Mouse (Mus musculus) lung, embryonic 15.5 days (tissue): ENCODE data around the gene Ttc28. TPM values are rescaled to one million over a fixed set of nuclear protein-coding genes. Genes with fewer than 3 reads are reported as not detected.

Experiments used
- ATAC-seq: fragments of 200-750 bp; cut with Nextera tagmentation; 2 replicates; pipeline ENCODE4 v1.8.0; 2017; ENCODE audit warnings: moderate number of reproducible peaks, borderline replicate concordance; ENCODE audit not compliant: low FRiP score, low TSS enrichment; ENCODE audit errors: extremely low read depth
- H3K27ac ChIP-seq: fragments of 300-500 bp; sonication (generic); 2 replicates; pipeline ENCODE4 v1.5.1; 2015; ENCODE audit warnings: moderate library complexity, mild to moderate bottlenecking, inconsistent platforms
- H3K27me3 ChIP-seq: fragments of 300-500 bp; sonication (generic); 2 replicates; pipeline ENCODE4 v1.6.1; 2015; ENCODE audit warnings: inconsistent platforms
- H3K36me3 ChIP-seq: fragments of 300-500 bp; sonication (generic); 2 replicates; pipeline ENCODE4 v1.6.1; 2015; ENCODE audit warnings: inconsistent platforms
- H3K4me1 ChIP-seq: fragments of 300-500 bp; sonication (generic); 2 replicates; pipeline ENCODE4 v1.6.1; 2015; ENCODE audit warnings: inconsistent platforms
- H3K4me2 ChIP-seq: fragments of 300-500 bp; sonication (generic); 2 replicates; pipeline ENCODE4 v1.6.1; 2015; ENCODE audit warnings: inconsistent platforms, mild to moderate bottlenecking, moderate library complexity
- H3K4me3 ChIP-seq: fragments of 300-500 bp; sonication (generic); 2 replicates; pipeline ENCODE4 v1.5.1; 2015; ENCODE audit warnings: mild to moderate bottlenecking, inconsistent platforms
- H3K9ac ChIP-seq: fragments of 300-500 bp; sonication (generic); 2 replicates; pipeline ENCODE4 v1.6.1; 2015; ENCODE audit warnings: inconsistent platforms
- H3K9me3 ChIP-seq: fragments of 300-500 bp; sonication (generic); 2 replicates; pipeline ENCODE4 v1.6.1; 2016; ENCODE audit warnings: inconsistent platforms
- WGBS: fragments of 180-500 bp; shearing (Covaris S2); methylation state at CpG from one replicate; pipeline ENCODE4 v1.1.7; 2015; 5-methylcytosine and 5-hydroxymethylcytosine counted together
- polyA plus RNA-seq: library from polyadenylated mRNA; unstranded; fragments of >200 nt; fragmentation: Nextera tagmentation; extraction: Ambion mirVana; gene quantifications from 2 replicates; pipeline ENCODE4 v1.2.1, GENCODE M21; 2015

Ttc28 gene
- polyA plus RNA-seq, 1 experiment from 2014 or later = 9.9 TPM

DNA sequence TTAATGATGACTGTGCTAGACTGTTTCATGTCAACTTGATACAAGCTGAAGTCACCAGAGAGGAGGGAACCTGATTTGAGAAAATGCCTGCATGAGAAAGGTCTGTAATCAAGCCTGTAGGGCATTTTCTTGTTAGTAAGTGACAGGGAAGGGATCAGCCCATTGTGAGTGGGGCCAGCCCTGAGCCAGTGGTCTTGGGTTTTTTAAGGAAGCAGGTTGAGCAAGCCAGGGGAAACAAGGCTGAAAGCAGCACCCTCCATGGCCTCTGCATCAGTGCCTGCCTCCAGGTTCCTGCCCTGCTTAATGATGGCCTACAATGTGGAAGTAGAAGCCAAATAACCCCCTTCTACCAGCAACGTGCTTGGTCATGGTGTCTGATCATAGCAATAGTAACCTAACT lies 89.0 kb downstream of the Ttc28 start:
- Histone ChIP-seq H3K27me3 (no peaks in the 10 kb centered on the region), H3K36me3 (no peaks in the 10 kb centered on the region), H3K9ac (no peak overlapping the region), H3K4me1 (peaks cover 16% of the 10 kb centered on the region), H3K9me3 (no peaks in the 10 kb centered on the region), H3K4me2 (no peak overlapping the region), H3K4me3 (no peak overlapping the region), H3K27ac (no peak overlapping the region)
- WGBS = 68% methylated on average over 1 of the region's 1 CpGs
- ATAC-seq = no peak

- no peaks in the 10 kb centered on the region for H3K36me3 ChIP-seq
- ATAC-seq = no peak
- no peak overlapping the region for H3K27ac ChIP-seq
- H3K27me3 ChIP-seq = no peaks in the 10 kb centered on the region
- no peak overlapping the region for H3K4me3 ChIP-seq
- no peaks in the 10 kb centered on the region for H3K9me3 ChIP-seq
- H3K4me2 ChIP-seq = no peak overlapping the region
- H3K4me1 ChIP-seq = peaks cover 16% of the 10 kb centered on the region
- H3K9ac ChIP-seq = no peak overlapping the region
- 46% methylated on average over 9 of the region's 9 CpGs for WGBS
Observed at GRCm38 (mm10) chr5:110970162-110970780, 90.7 kb downstream of the Ttc28 start.

GRCm38 (mm10) chr5:110976721-110977120 lies 97.1 kb downstream of the Ttc28 start:
- Histone ChIP-seq H3K4me1 (peaks cover 16% of the 10 kb centered on the region), H3K36me3 (no peaks in the 10 kb centered on the region), H3K27me3 (no peaks in the 10 kb centered on the region), H3K9ac (no peak overlapping the region), H3K27ac (no peak overlapping the region), H3K4me3 (no peak overlapping the region), H3K9me3 (no peaks in the 10 kb centered on the region), H3K4me2 (no peak overlapping the region)
- WGBS = 72% methylated on average over 7 of the region's 7 CpGs
- ATAC-seq = no peak

DNA sequence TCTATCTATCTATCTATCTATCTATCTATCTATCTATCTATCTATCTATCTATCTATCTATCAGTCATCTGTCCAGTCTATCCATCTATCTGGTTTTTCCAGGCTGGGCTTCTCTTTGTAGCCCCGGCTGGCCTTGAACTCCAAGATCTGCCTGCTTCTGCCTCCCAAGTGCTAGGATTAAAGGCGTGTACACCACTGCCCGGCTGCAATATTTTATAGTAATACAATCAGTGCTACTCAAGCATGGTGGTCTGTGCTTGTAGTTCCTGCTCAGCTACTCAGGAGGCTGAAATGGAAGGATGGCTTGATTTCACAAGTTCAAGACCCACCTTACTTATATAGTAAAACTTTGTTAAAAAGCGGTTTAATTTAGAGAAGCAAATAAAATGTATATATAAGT lies 98.2 kb downstream of the Ttc28 start:
- Histone ChIP-seq H3K9ac (no peak overlapping the region), H3K27me3 (no peaks in the 10 kb centered on the region), H3K4me3 (no peak overlapping the region), H3K4me1 (peaks cover 21% of the 10 kb centered on the region), H3K4me2 (no peak overlapping the region), H3K27ac (no peak overlapping the region), H3K9me3 (no peaks in the 10 kb centered on the region), H3K36me3 (no peaks in the 10 kb centered on the region)
- ATAC-seq = no peak
- 84% methylated on average over 4 of the region's 4 CpGs for WGBS

DNA sequence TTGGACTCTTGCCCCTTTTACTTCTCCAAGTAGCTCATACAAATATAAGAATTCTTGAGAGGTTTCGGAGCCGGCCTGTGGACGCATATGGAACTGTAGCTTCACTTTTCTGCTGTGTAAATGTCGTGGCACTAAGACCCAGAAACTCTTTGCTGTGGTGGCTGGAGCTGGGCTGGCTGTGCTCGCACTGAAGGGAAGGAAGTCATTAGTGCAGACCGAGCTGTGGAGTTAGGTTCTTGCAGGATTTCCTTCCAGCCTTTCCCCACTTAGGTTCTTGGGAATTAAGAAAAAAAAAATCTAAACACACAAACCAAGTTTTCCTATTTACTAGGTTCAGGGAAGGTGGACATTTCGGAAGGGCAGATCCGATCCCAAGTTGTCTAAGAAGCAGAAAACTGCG lies 98.9 kb downstream of the Ttc28 start:
- Histone ChIP-seq H3K4me3 (peak overlapping the region; percentile 86), H3K9me3 (no peaks in the 10 kb centered on the region), H3K36me3 (no peaks in the 10 kb centered on the region), H3K27me3 (no peaks in the 10 kb centered on the region), H3K9ac (peak overlapping the region; percentile 80), H3K4me2 (peak overlapping the region; percentile 88), H3K27ac (peak overlapping the region; percentile 96), H3K4me1 (peaks cover 23% of the 10 kb centered on the region)
- peak; percentile 90 for ATAC-seq
- 1% methylated on average over 9 of the region's 9 CpGs for WGBS

- H3K9me3 ChIP-seq = no peaks in the 10 kb centered on the region
- ATAC-seq = peak; percentile 63
- under 1% methylated on average over 103 of the region's 104 CpGs for WGBS
- no peaks in the 10 kb centered on the region for H3K27me3 ChIP-seq
- H3K4me3 ChIP-seq = peak overlapping the region; percentile 86
- peak overlapping the region; percentile 80 for H3K9ac ChIP-seq
- peaks cover 23% of the 10 kb centered on the region for H3K4me1 ChIP-seq
- peak overlapping the region; percentile 88 for H3K4me2 ChIP-seq
- H3K27ac ChIP-seq = peak overlapping the region; percentile 96
- no peaks in the 10 kb centered on the region for H3K36me3 ChIP-seq
Observed at GRCm38 (mm10) chr5:110979011-110979860, 99.6 kb downstream of the Ttc28 start.

DNA sequence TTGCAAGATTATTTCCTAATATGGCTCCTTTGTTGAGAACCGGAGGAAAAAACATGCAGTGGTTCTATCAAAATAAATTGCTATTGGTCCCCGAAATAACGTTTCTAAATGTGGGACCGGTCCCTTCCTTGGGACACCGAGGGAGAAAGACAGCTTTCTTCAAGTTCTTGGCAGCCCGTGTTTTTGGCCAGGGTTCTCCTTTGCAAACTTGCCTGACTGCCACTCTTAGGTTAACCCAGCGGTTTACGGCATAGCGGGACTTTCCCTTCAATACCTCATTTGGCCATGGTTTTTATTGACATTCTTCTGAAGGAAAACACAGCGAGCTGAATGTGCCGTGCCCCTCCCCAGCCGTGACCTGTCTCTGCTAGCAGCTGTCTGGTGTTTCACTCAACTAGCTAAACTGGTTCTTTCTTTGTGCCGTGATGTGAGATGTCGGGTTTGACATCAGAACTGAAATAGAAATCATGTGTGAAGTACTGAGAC lies 100.3 kb downstream of the Ttc28 start:
- Histone ChIP-seq H3K36me3 (no peaks in the 10 kb centered on the region), H3K4me2 (peak overlapping the region; percentile 88), H3K27me3 (no peaks in the 10 kb centered on the region), H3K4me3 (peak overlapping the region; percentile 86), H3K27ac (peak overlapping the region; percentile 96), H3K4me1 (peaks cover 23% of the 10 kb centered on the region), H3K9me3 (no peaks in the 10 kb centered on the region), H3K9ac (peak overlapping the region; percentile 80)
- WGBS = under 1% methylated on average over 14 of the region's 14 CpGs
- peak; percentile 64; the same call in 1 of the 2 replicates for ATAC-seq

- H3K9me3 ChIP-seq = no peaks in the 10 kb centered on the region
- H3K9ac ChIP-seq = peak overlapping the region; percentile 80
- H3K27ac ChIP-seq = peak overlapping the region; percentile 96; the same call in 1 of the 2 replicates
- H3K27me3 ChIP-seq = no peaks in the 10 kb centered on the region
- ATAC-seq = no peak
- peaks cover 23% of the 10 kb centered on the region for H3K4me1 ChIP-seq
- H3K36me3 ChIP-seq = no peaks in the 10 kb centered on the region
- WGBS = 32% methylated on average over 5 of the region's 5 CpGs
- peak overlapping the region; percentile 88 for H3K4me2 ChIP-seq
- peak overlapping the region; percentile 86 for H3K4me3 ChIP-seq
Observed at GRCm38 (mm10) chr5:110980576-110980975, 101.0 kb downstream of the Ttc28 start.

DNA sequence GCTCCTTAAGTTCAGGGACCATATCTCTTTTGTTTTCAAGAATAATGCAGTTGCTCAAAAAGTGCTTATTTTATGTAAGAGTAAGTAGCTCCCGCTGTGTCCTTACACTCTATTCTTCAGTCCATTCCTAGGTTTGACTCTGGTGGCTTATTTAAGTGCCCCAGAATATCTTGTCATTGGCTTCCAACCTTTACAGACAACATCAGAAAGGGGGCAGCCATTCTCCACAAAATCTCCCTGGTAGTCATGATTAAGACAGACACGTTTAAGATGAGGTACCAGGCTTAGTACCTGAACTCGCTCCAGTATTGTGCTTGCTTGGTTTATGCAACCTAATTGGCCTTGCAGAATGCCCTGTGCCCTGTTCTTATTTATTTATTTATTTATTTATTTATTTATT lies 102.8 kb downstream of the Ttc28 start:
- H3K9me3 ChIP-seq = no peaks in the 10 kb centered on the region
- WGBS = 62% methylated on average over 3 of the region's 3 CpGs
- no peak overlapping the region for H3K27ac ChIP-seq
- H3K9ac ChIP-seq = no peak overlapping the region
- H3K27me3 ChIP-seq = no peaks in the 10 kb centered on the region
- no peak for ATAC-seq
- H3K4me3 ChIP-seq = no peak overlapping the region
- H3K36me3 ChIP-seq = no peaks in the 10 kb centered on the region
- H3K4me1 ChIP-seq = peaks cover 23% of the 10 kb centered on the region
- no peak overlapping the region for H3K4me2 ChIP-seq

DNA sequence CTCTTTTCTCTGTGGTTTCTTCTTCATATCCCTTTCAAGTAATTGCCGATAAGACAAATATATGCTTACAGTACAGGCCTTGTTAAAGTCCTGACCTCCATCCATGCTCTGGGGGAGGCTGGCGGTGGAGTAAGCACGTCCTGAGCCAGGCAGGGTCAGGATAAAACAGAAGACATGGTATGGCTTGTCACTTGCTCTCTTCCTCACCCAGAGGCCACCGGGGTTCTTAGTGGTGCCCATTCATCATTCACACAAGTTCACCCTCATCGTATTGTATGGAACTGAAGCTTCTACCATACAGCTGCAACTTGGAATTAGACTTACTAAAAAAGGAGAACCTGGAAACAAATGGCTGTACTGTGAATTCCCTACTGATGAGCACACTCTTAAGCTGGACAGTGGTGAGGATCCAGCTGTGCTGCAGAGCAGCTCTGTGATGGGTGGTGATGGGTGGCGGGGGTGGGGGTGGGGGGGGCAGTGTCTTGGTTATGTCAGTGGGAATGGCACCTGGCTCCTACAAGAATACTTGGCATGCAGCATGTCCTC lies 104.6 kb downstream of the Ttc28 start:
- 61% methylated on average over 6 of the region's 6 CpGs for WGBS
- Histone ChIP-seq H3K36me3 (no peaks in the 10 kb centered on the region), H3K4me2 (no peak overlapping the region), H3K27ac (no peak overlapping the region), H3K4me1 (peaks cover 21% of the 10 kb centered on the region), H3K4me3 (no peak overlapping the region), H3K9ac (no peak overlapping the region), H3K27me3 (no peaks in the 10 kb centered on the region), H3K9me3 (no peaks in the 10 kb centered on the region)
- ATAC-seq = no peak

DNA sequence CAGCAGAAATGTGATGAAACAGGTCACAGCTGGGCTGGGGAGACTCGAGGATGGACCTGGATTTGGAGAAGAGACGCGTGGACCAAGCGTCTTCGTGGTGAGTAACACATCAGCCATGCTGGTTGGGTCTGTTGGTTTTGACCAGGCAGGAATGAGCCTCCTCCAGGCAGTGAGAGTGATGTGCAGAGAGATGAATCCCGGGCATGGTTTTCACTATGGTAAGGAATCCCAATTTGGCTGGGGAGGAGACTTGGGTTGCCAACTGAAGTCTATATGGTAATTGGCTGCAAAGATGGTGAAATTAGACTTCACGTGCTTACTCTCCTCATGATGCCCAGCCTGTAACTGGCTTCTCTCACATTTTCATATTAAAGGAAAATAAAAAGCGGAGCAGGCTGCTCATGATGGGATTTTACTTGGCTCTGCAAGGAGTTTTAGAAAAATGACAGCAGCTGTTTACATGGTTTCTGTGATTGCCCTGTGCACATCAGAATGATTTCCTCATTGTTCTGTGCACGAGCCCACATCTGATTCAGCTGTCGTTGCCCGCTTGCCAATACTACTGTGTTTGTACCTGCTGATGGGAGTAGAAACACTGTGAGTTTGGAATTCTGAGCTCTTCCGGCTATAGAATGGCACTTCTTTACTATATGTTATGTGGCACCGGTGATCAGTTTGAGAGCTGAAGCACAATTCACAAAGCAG lies 117.4 kb downstream of the Ttc28 start:
- no peak for ATAC-seq
- H3K4me3 ChIP-seq = no peak overlapping the region
- H3K9me3 ChIP-seq = no peaks in the 10 kb centered on the region
- no peak overlapping the region for H3K4me2 ChIP-seq
- no peak overlapping the region for H3K9ac ChIP-seq
- 71% methylated on average over 13 of the region's 13 CpGs for WGBS
- no peak overlapping the region for H3K27ac ChIP-seq
- no peaks in the 10 kb centered on the region for H3K36me3 ChIP-seq
- H3K4me1 ChIP-seq = peaks cover 12% of the 10 kb centered on the region
- H3K27me3 ChIP-seq = no peaks in the 10 kb centered on the region
